Mouse (Mus musculus) heart, embryonic 14.5 days (tissue): ENCODE measurements at regions not wholly inside any gene's neighbourhood (a gene's known extent, or its start where the extent isn't known, plus 50 kb on each side); places are given as distances from the start of the nearest gene placed in this dataset.

Experiments used
- ATAC-seq: fragments of 200-750 bp; cut with Nextera tagmentation; 2 replicates; pipeline ENCODE4 v1.8.0; 2017; ENCODE audit warnings: low read depth, moderate TSS enrichment; ENCODE audit not compliant: insufficient number of reproducible peaks, insufficient read depth, low FRiP score
- H3K27ac ChIP-seq, 2 experiments: fragments of 200-500 bp in 1 of 2; fragments of 300-500 bp in 1 of 2; sonication (generic) in 1 of 2; replicated peaks in 1 of 2; 2 replicates each; pipeline ENCODE4 v1.5.1; 2012 to 2014; ENCODE audit warnings: low read depth in 2 of 2, low read length in 2 of 2, control low read depth in 1 of 2, mild to moderate bottlenecking in 1 of 2, mixed read lengths in 1 of 2; ENCODE audit not compliant: control insufficient read depth in 1 of 2, insufficient read depth in 1 of 2
- H3K27me3 ChIP-seq: fragments of 300-500 bp; sonication (generic); 2 replicates; pipeline ENCODE4 v1.6.1; 2014; ENCODE audit warnings: mild to moderate bottlenecking, low read length, control low read depth; ENCODE audit not compliant: control insufficient read depth, insufficient read depth
- H3K36me3 ChIP-seq: fragments of 300-500 bp; sonication (generic); 2 replicates; pipeline ENCODE4 v1.6.1; 2014; ENCODE audit warnings: mild to moderate bottlenecking, control low read depth, low read length, mixed read lengths; ENCODE audit not compliant: control insufficient read depth, insufficient read depth
- H3K4me1 ChIP-seq, 2 experiments: fragments of 200-500 bp in 1 of 2; fragments of 300-500 bp in 1 of 2; sonication (generic) in 1 of 2; 2 replicates each; pipeline ENCODE4 v1.6.1; 2012 to 2014; ENCODE audit warnings: low read length in 2 of 2, control low read depth in 1 of 2, mixed read lengths in 1 of 2; ENCODE audit not compliant: control insufficient read depth in 2 of 2, insufficient read depth in 2 of 2
- H3K4me2 ChIP-seq: fragments of 300-500 bp; sonication (generic); 2 replicates; pipeline ENCODE4 v1.6.1; 2014; ENCODE audit warnings: mild to moderate bottlenecking, low read length
- H3K4me3 ChIP-seq, 2 experiments: fragments of 200-500 bp in 1 of 2; fragments of 300-500 bp in 1 of 2; sonication (generic) in 1 of 2; 2 replicates each; pipeline ENCODE4 v1.5.1; 2012 to 2014; ENCODE audit warnings: low read length in 2 of 2, mild to moderate bottlenecking in 2 of 2, control low read depth in 1 of 2, low read depth in 1 of 2, moderate library complexity in 1 of 2; ENCODE audit not compliant: control insufficient read depth in 1 of 2, insufficient read depth in 1 of 2
- H3K9ac ChIP-seq: fragments of 300-500 bp; sonication (generic); 2 replicates; pipeline ENCODE4 v1.6.1; 2014; ENCODE audit warnings: mild to moderate bottlenecking, low read length
- H3K9me3 ChIP-seq: fragments of 300-500 bp; sonication (generic); 2 replicates; pipeline ENCODE4 v1.6.1; 2016; ENCODE audit warnings: low read length, control low read depth; ENCODE audit not compliant: control insufficient read depth
- WGBS: fragments of 180-500 bp; shearing (Covaris S2); extraction: QIAGEN DNeasy Blood & Tissue Kit; methylation state at CpG from one replicate; pipeline ENCODE4 v1.1.7; 2014; 5-methylcytosine and 5-hydroxymethylcytosine counted together

DNA sequence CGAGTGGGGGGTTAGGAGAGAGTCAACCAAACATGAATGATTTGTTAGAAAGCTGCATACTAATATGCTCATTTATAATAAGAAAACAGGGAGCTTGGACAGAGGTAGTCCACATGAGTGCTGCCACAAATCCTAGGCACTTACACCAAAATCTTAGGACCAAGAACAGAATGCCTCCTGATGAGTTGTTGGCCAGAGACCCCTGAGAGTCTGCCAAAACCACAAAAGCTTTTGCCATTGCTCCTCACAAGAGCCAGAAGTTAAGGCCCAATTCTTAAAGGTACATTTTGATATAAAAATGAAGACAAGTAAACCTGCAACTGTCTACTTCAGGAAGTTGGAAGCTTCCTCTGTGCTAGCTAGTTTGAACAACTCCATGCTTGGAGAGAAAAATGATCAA lies 820.7 kb upstream of the Map3k7 start:
- no peaks in the 10 kb centered on the region for H3K27me3 ChIP-seq
- H3K9me3 ChIP-seq, result no peaks in the 10 kb centered on the region
- no peak overlapping the region for H3K9ac ChIP-seq
- WGBS, result 75% methylated on average over 1 of the region's 1 CpGs
- H3K4me1 ChIP-seq, result no peaks in the 10 kb centered on the region
- H3K36me3 ChIP-seq, result no peaks in the 10 kb centered on the region
- no peak overlapping the region for H3K4me3 ChIP-seq
- no peak overlapping the region for H3K4me2 ChIP-seq
- ATAC-seq, result no peak
- H3K27ac ChIP-seq, result no peak overlapping the region

DNA sequence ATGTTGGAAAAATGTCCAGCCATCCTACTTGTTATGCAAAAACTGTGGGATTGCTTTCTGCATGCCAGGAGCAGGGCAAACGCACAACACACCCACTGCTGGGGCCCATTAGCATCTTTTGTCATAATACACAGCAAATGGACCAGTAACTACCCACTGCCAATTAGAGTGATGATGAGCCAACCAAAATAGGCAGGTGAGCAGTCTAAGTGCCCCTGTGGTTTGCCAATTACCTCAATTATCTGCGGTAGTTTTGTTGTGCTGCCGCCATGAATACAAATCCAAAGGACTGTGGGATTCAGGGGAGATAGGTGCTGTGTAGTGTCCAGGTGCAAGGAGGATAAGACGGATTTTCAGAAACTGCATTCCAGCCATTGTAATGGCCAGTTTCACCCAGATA lies 796.5 kb upstream of the Map3k7 start:
- Histone ChIP-seq H3K9ac (no peak overlapping the region), H3K4me3 (no peak overlapping the region), H3K9me3 (no peaks in the 10 kb centered on the region), H3K27me3 (no peaks in the 10 kb centered on the region), H3K4me2 (no peak overlapping the region), H3K36me3 (no peaks in the 10 kb centered on the region), H3K27ac (no peak overlapping the region), H3K4me1 (no peaks in the 10 kb centered on the region)
- no peak for ATAC-seq
- WGBS, result 88% methylated on average over 4 of the region's 4 CpGs

DNA sequence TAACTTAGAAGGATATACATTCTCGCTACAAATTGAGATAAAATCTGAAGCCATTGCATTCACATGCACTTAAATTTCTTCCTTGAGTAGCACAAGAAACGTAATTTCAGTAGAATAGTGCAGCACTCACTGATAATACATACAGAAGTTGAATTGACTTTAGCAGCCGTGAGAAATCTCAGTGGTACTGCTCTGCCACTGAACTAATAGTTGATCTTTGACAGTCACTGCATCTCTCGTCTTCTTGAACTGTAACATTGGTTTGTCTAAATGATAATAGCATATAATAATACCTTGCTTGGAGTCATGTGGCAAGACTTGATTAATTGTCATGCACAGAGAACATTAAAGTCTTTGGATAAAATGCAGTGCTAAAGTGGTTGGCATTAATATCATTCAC lies 795.5 kb upstream of the Map3k7 start:
- no peak overlapping the region for H3K27ac ChIP-seq
- no peak for ATAC-seq
- no peak overlapping the region for H3K9ac ChIP-seq
- H3K27me3 ChIP-seq, result no peaks in the 10 kb centered on the region
- H3K36me3 ChIP-seq, result no peaks in the 10 kb centered on the region
- H3K4me3 ChIP-seq, result no peak overlapping the region
- no peaks in the 10 kb centered on the region for H3K9me3 ChIP-seq
- WGBS, result 72% methylated on average over 4 of the region's 4 CpGs
- H3K4me1 ChIP-seq, result no peaks in the 10 kb centered on the region
- no peak overlapping the region for H3K4me2 ChIP-seq

DNA sequence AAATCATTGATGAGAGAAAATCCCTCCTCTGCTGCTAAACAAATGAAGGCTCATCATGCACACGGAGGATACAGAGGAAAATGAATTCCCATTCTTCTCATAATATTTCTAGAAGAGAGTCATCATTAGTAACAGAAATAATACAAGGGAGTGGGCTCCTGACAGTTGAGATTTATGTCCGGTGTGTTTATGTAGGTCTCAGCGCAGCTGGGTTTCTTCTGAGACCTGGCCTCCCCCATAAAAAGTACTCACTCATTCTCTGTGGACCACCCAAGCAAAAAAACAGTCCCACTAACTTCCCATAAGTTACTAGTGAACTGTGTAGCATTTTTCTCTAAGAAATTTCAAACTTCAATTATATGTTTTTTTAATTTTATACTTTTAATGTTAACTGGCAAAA lies 792.7 kb upstream of the Map3k7 start:
- ATAC-seq, result no peak

DNA sequence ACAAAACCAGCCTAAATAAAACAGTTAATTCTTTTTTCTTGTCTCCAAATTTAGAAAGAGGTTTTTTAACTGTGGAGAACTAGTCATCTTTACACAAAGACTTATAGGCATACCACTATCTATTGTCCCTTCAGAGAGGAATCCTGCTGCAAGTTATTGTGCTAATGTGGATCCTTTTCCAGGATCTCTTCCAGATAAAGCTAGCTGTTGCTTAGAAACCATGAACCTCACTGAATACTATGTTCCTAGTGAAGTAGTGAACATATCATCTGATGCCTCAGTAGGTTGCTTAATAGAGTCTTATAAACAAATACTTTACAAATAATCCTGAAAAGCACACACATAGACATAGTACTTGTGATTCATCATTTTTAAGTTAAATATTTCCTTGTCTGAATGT lies 766.0 kb upstream of the Map3k7 start:
- H3K9me3 ChIP-seq, result no peaks in the 10 kb centered on the region
- H3K9ac ChIP-seq, result no peak overlapping the region
- H3K4me3 ChIP-seq, result no peak overlapping the region
- H3K27me3 ChIP-seq, result no peaks in the 10 kb centered on the region
- H3K36me3 ChIP-seq, result no peaks in the 10 kb centered on the region
- H3K4me2 ChIP-seq, result no peak overlapping the region
- ATAC-seq, result no peak
- no peak overlapping the region for H3K27ac ChIP-seq
- H3K4me1 ChIP-seq, result no peaks in the 10 kb centered on the region

More for the DNA sequence above, 792.7 kb upstream of the Map3k7 start:
- H3K36me3 ChIP-seq, result no peaks in the 10 kb centered on the region
- H3K9ac ChIP-seq, result no peak overlapping the region
- 72% methylated on average over 3 of the region's 3 CpGs for WGBS
- no peak overlapping the region for H3K4me3 ChIP-seq
- no peaks in the 10 kb centered on the region for H3K27me3 ChIP-seq
- no peaks in the 10 kb centered on the region for H3K4me1 ChIP-seq
- H3K9me3 ChIP-seq, result no peaks in the 10 kb centered on the region
- no peak overlapping the region for H3K27ac ChIP-seq
- H3K4me2 ChIP-seq, result no peak overlapping the region

DNA sequence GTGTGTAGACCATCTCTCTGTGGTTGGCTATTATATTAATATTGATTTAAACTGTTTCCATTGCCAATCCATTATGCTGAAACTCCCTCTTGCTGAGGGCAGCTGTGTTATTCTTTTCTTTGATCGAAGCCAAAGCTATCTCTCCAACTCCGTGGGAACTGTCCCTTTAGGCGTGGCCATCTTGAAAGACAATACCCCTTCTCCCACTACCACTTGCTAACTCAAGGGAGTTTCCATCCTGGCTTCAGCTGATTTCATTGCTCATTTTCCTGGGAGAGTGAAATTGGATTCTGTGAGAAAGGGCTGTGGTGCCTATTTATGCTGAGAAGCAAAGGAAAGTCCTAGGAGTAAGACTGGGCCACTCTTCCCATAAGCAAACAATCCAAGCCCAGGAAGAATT lies 760.6 kb upstream of the Map3k7 start:
- no peak overlapping the region for H3K4me2 ChIP-seq
- H3K9ac ChIP-seq, result no peak overlapping the region
- H3K9me3 ChIP-seq, result no peaks in the 10 kb centered on the region
- 74% methylated on average over 3 of the region's 3 CpGs for WGBS
- H3K4me1 ChIP-seq, result no peaks in the 10 kb centered on the region
- no peaks in the 10 kb centered on the region for H3K27me3 ChIP-seq
- H3K4me3 ChIP-seq, result no peak overlapping the region
- ATAC-seq, result no peak
- H3K36me3 ChIP-seq, result no peaks in the 10 kb centered on the region
- no peak overlapping the region for H3K27ac ChIP-seq

DNA sequence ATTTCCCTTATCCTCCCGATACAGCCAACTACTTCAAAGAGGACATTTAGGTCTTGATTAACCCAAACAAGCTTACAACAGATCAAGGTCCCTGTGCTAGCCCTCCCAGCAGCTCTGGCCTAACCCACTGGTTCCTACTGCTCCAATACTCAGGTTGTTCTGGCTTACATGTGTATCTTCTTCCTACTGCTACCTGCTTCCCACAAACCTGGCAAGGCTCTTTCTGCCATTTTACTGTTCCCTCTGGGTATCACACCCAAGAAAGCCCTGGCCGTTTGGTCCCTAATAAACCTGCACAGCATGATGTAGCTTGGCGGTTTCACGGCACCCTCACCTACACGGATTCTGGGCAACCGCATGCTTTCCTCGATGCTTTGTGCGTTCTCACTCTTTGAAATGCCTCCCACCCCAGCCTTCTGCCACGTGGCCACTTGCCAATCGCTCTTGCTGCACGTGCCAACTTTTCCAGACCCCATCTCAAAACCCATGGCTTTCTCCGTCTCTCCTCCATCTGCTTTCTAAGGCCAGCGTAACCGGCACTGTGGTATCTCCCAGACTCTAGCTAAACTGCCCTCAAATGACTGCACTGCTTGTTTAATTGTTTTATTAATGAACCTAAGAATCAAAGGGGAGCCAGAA lies 758.4 kb upstream of the Map3k7 start:
- no peak overlapping the region for H3K27ac ChIP-seq
- 84% methylated on average over 14 of the region's 14 CpGs for WGBS
- H3K27me3 ChIP-seq, result no peaks in the 10 kb centered on the region
- H3K4me1 ChIP-seq, result no peaks in the 10 kb centered on the region
- no peak overlapping the region for H3K4me2 ChIP-seq
- ATAC-seq, result no peak
- no peak overlapping the region for H3K9ac ChIP-seq
- no peak overlapping the region for H3K4me3 ChIP-seq
- no peaks in the 10 kb centered on the region for H3K36me3 ChIP-seq
- no peaks in the 10 kb centered on the region for H3K9me3 ChIP-seq

DNA sequence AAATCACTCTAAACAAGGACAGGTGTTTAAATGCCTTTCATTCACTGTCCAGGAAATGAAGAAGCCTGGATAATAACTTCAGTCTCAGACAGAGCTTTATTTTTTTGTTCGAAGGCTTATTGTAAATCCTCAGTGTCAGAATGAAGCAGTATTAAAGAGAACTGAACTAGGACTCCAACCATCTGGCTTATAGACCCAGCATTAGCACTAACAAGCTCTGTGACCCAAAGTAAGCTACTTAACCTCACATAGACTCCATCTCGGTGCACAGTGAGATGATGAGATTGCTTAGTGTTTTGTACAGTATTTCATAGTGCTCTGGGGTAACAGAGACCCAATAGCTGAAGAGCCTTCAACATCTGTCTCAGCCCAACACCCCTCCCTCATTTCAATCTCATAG lies 738.2 kb upstream of the Map3k7 start:
- Histone ChIP-seq H3K4me3 (no peak overlapping the region), H3K4me2 (no peak overlapping the region), H3K36me3 (no peaks in the 10 kb centered on the region), H3K9ac (no peak overlapping the region), H3K4me1 (no peaks in the 10 kb centered on the region), H3K27ac (no peak overlapping the region), H3K9me3 (no peaks in the 10 kb centered on the region), H3K27me3 (no peaks in the 10 kb centered on the region)
- no peak for ATAC-seq
- WGBS, result 74% methylated on average over 2 of the region's 2 CpGs
